Mouse (Mus musculus): ENCODE results near the gene Ankrd40.

Gene Ankrd40

GRCm38 (mm10) chr11:94359168-94359567, 31.4 kb downstream of the Ankrd40 start:
- no peak for DNase-seq

- no peak for DNase-seq
Measured at GRCm38 (mm10) chr11:94361166-94361870, 33.5 kb downstream of the Ankrd40 start.

GRCm38 (mm10) chr11:94362101-94362500, 34.3 kb downstream of the Ankrd40 start:
- DNase-seq = no peak

- no peak for DNase-seq
Measured at GRCm38 (mm10) chr11:94363690-94364089, 35.9 kb downstream of the Ankrd40 start.

- DNase-seq = no peak
Measured at GRCm38 (mm10) chr11:94365340-94365739, 37.5 kb downstream of the Ankrd40 start.

GRCm38 (mm10) chr11:94369981-94370380, 42.2 kb downstream of the Ankrd40 start:
- no peak for DNase-seq

GRCm38 (mm10) chr11:94370809-94371208, 43.0 kb downstream of the Ankrd40 start:
- DNase-seq = no peak

- no peak for DNase-seq
Measured at GRCm38 (mm10) chr11:94374276-94374948, 46.6 kb downstream of the Ankrd40 start.

GRCm38 (mm10) chr11:94379061-94379460, 51.3 kb downstream of the Ankrd40 start:
- DNase-seq = no peak

- DNase-seq = no peak
Measured at GRCm38 (mm10) chr11:94379736-94380135, 51.9 kb downstream of the Ankrd40 start.

GRCm38 (mm10) chr11:94385977-94386771, 58.4 kb downstream of the Ankrd40 start:
- peak; percentile 70 for DNase-seq

GRCm38 (mm10) chr11:94387756-94388155, 60.0 kb downstream of the Ankrd40 start:
- no peak for DNase-seq

- no peak for DNase-seq
Measured at GRCm38 (mm10) chr11:94389021-94389420, 61.2 kb downstream of the Ankrd40 start.

- no peak for DNase-seq
Measured at GRCm38 (mm10) chr11:94389724-94390396, 62.1 kb downstream of the Ankrd40 start.

- no peak for DNase-seq
Measured at GRCm38 (mm10) chr11:94390825-94391224, 63.0 kb downstream of the Ankrd40 start.

All from kidney, adult 18-20 months (tissue).